ENCODE assay signal across 7 mouse cellular contexts in genomic region chr12:109749256-109749655, GRCm38 (mm10).
DNase-seq lines count a peak whose midpoint lies in the region; ATAC-seq and TF ChIP-seq lines count a peak whose summit lies in the region.

No protein-coding gene starts in this region.

- H3K4me1 ChIP-seq in lung, postnatal 0 days (ENCODE audit: insufficient read depth, low read depth, low read length), result no peaks in the 10 kb centered on the region
- no peaks in the 10 kb centered on the region for H3K4me1 ChIP-seq in lung, adult 2 months (ENCODE audit: control insufficient read depth, insufficient read depth, low read length)
- H3K4me1 ChIP-seq in forebrain, postnatal 0 days (ENCODE audit: insufficient read depth), result no peaks in the 10 kb centered on the region; the same call in 1 of the 2 replicates
- no peaks in the 10 kb centered on the region; a peak in 2 of 4 replicates for H3K4me1 ChIP-seq in liver, embryonic 14.5 days (replicated peaks; ENCODE audit: control insufficient read depth in 2 of 2, insufficient read depth in 2 of 2, low read length in 1 of 2)
- H3K4me1 ChIP-seq in stomach, postnatal 0 days (replicated peaks; ENCODE audit: control insufficient read depth, insufficient read depth), result peaks cover 13% of the 10 kb centered on the region; the same call in 1 of the 2 replicates

- no peaks in the 10 kb centered on the region for H3K9me3 ChIP-seq in lung, postnatal 0 days (ENCODE audit: low read length)
- no peaks in the 10 kb centered on the region for H3K9me3 ChIP-seq in forebrain, postnatal 0 days (ENCODE audit: low read length)
- no peaks in the 10 kb centered on the region for H3K9me3 ChIP-seq in liver, embryonic 14.5 days (ENCODE audit: control insufficient read depth, low read length)
- H3K9me3 ChIP-seq in stomach, postnatal 0 days (ENCODE audit: control insufficient read depth, low read length), result no peaks in the 10 kb centered on the region

- peak; percentile 26 for ATAC-seq in lung, postnatal 0 days
- 0 out of 2 replicates have a peak, but pooled peaks have one; percentile 0 for ATAC-seq in forebrain, postnatal 0 days
- peak; percentile 22 for ATAC-seq in liver, embryonic 14.5 days (ENCODE audit: insufficient read depth)
- ATAC-seq in stomach, postnatal 0 days (ENCODE audit: low FRiP score, low TSS enrichment), result peak; percentile 40

- no peak for TF ChIP-seq EP300 in lung, postnatal 0 days (IDR thresholded peaks at IDR 0.05)
- TF ChIP-seq EP300 in liver, embryonic 14.5 days (IDR thresholded peaks at IDR 0.05; ENCODE audit: low read depth), result no peak
- no peak for TF ChIP-seq EP300 in stomach, postnatal 0 days (optimal IDR thresholded peaks at IDR 0.05)

- no peaks in the 10 kb centered on the region for H3K27me3 ChIP-seq in lung, postnatal 0 days (replicated peaks; ENCODE audit: insufficient read depth, low read length)
- H3K27me3 ChIP-seq in forebrain, postnatal 0 days (ENCODE audit: insufficient read depth, low read length), result no peaks in the 10 kb centered on the region
- no peaks in the 10 kb centered on the region for H3K27me3 ChIP-seq in liver, embryonic 14.5 days (ENCODE audit: control insufficient read depth, insufficient read depth, low read length)
- no peaks in the 10 kb centered on the region for H3K27me3 ChIP-seq in stomach, postnatal 0 days (ENCODE audit: control insufficient read depth, insufficient read depth, low read length)

- intact Hi-C loops in left cerebral cortex, postnatal 10 days (cut with DNase I), result loop anchor here (10.0 kb wide), 1 partner anchor 626 kb away; no protein-coding TSS in a partner anchor

- no peak for TF ChIP-seq POLR2A in lung, adult 2 months (IDR thresholded peaks at IDR 0.05; ENCODE audit: borderline replicate concordance, extremely low read depth, low read depth, low read length)

- H3K36me3 ChIP-seq in lung, postnatal 0 days (ENCODE audit: insufficient read depth, low read length), result no peaks in the 10 kb centered on the region
- no peaks in the 10 kb centered on the region; the same call in 1 of the 2 replicates for H3K36me3 ChIP-seq in forebrain, postnatal 0 days (ENCODE audit: insufficient read depth)
- H3K36me3 ChIP-seq in liver, embryonic 14.5 days (replicated peaks; ENCODE audit: control insufficient read depth, insufficient read depth, low read depth), result no peaks in the 10 kb centered on the region
- H3K36me3 ChIP-seq in stomach, postnatal 0 days (ENCODE audit: control insufficient read depth, insufficient read depth, low read length), result no peaks in the 10 kb centered on the region

- no peak overlapping the region for H3K4me3 ChIP-seq in lung, postnatal 0 days (ENCODE audit: low read depth, low read length)
- H3K4me3 ChIP-seq in lung, adult 2 months (replicated peaks; ENCODE audit: extremely low read depth, low read depth, low read length), result no peak overlapping the region
- H3K4me3 ChIP-seq in forebrain, postnatal 0 days (ENCODE audit: low read depth, low read length), result 0 out of 2 replicates have a peak overlapping the region, but pooled peaks have one; percentile 25
- no peak overlapping the region for H3K4me3 ChIP-seq in liver, embryonic 14.5 days (ENCODE audit: insufficient read depth in 1 of 2, low read depth in 2 of 2, low read length in 2 of 2)
- H3K4me3 ChIP-seq in stomach, postnatal 0 days (ENCODE audit: low read depth, low read length), result no peak overlapping the region

- H3K9ac ChIP-seq in lung, postnatal 0 days (replicated peaks; ENCODE audit: low read depth), result no peak overlapping the region
- H3K9ac ChIP-seq in forebrain, postnatal 0 days, result no peak overlapping the region
- no peak overlapping the region for H3K9ac ChIP-seq in liver, embryonic 14.5 days (replicated peaks)
- peak overlapping the region; percentile 27; the same call in 1 of the 2 replicates for H3K9ac ChIP-seq in stomach, postnatal 0 days (ENCODE audit: low read length)

- 18% methylated on average over 2 of the region's 2 CpGs for WGBS in lung, postnatal 0 days
- 42% methylated on average over 2 of the region's 2 CpGs for WGBS in lung, adult 2 months
- WGBS in forebrain, postnatal 0 days, result 21% methylated on average over 2 of the region's 2 CpGs
- WGBS in liver, embryonic 14.5 days (ENCODE audit: insufficient replicate concordance), result 48% methylated on average over 2 of the region's 2 CpGs
- 20% methylated on average over 2 of the region's 2 CpGs for WGBS in stomach, postnatal 0 days

- peak; percentile 16 for DNase-seq in lung, postnatal 0 days (ENCODE audit: low spot score)
- no peak for DNase-seq in lung, adult 2 months
- no peak for DNase-seq in forebrain, postnatal 0 days
- DNase-seq in liver, embryonic 14.5 days (ENCODE audit: low read depth in 3 of 3, low spot score in 3 of 3), result no peak
- DNase-seq in stomach, postnatal 0 days (ENCODE audit: low spot score), result no peak
- no peak for DNase-seq in kidney, postnatal 4 days
- no peak for DNase-seq in left cerebral cortex, postnatal 10 days (ENCODE audit: extremely low spot score in 1 of 2, low spot score in 2 of 2)

- TF ChIP-seq CTCF in lung, postnatal 0 days (IDR thresholded peaks at IDR 0.05), result no peak
- TF ChIP-seq CTCF in lung, adult 2 months (IDR thresholded peaks at IDR 0.05; ENCODE audit: insufficient read depth, low read length), result no peak
- no peak for TF ChIP-seq CTCF in forebrain, postnatal 0 days (IDR thresholded peaks at IDR 0.05; ENCODE audit: low read depth)
- TF ChIP-seq CTCF in liver, embryonic 14.5 days (IDR thresholded peaks at IDR 0.05; ENCODE audit: low read depth), result no peak
- no peak for TF ChIP-seq CTCF in stomach, postnatal 0 days (IDR thresholded peaks at IDR 0.05; ENCODE audit: low read depth)

- no peak overlapping the region for H3K27ac ChIP-seq in lung, postnatal 0 days (ENCODE audit: low read length)
- H3K27ac ChIP-seq in forebrain, postnatal 0 days (ENCODE audit: low read depth, low read length), result no peak overlapping the region
- H3K27ac ChIP-seq in liver, embryonic 14.5 days, result no peak overlapping the region
- peak overlapping the region; percentile 35; the same call in 1 of the 2 replicates for H3K27ac ChIP-seq in stomach, postnatal 0 days (replicated peaks)

- H3K4me2 ChIP-seq in lung, postnatal 0 days (replicated peaks; ENCODE audit: low read depth, low read length), result no peak overlapping the region
- H3K4me2 ChIP-seq in forebrain, postnatal 0 days (ENCODE audit: low read depth), result peak overlapping the region; percentile 45
- H3K4me2 ChIP-seq in liver, embryonic 14.5 days (ENCODE audit: low read depth), result no peak overlapping the region
- peak overlapping the region; percentile 31; the same call in 1 of the 2 replicates for H3K4me2 ChIP-seq in stomach, postnatal 0 days (replicated peaks; ENCODE audit: low read depth)

Comparison
In these comparisons a context has a peak if more than half of its experiments do, and no peak if none do; other contexts are left out.
1. H3K4me2 ChIP-seq: peak in forebrain, postnatal 0 days (single experiment) and stomach, postnatal 0 days (single experiment); none in lung, postnatal 0 days (single experiment) and liver, embryonic 14.5 days (single experiment).
2. Peak in every context shown above with its lines, with median percentiles within 50 percentile points of each other: ATAC-seq.